Mouse (Mus musculus): ENCODE data around the gene Cxcr5. TPM values are rescaled to one million over a fixed set of nuclear protein-coding genes. Genes with fewer than 3 reads are reported as not detected.

Cxcr5 gene
- polyA plus RNA-seq, 1 experiment from 2014 or later: not detected

DNA sequence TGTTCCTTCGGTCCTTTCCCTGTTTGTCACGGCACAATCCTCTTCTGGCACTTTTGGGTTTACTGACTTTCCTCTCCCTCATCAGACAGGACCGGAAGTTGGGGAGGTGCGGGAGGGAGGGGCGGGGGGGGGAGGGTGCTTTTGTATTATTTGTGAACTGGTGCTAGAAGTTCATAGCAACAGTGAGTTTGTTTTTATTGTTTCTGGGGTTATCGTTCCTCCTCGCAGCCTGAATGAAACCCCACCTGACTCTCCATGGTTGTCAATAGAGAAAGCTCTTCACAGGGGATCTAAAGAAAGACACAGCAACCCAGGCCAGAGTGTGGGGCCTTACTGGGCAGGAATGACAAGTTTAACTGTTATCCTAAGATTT is 6.4 kb upstream of the Cxcr5 start:
- Histone ChIP-seq H3K27me3 (ENCODE audit: insufficient read depth, low read length) (no peaks in the 10 kb centered on the region), H3K9ac (ENCODE audit: low read depth, low read length) (no peak overlapping the region), H3K4me3 (replicated peaks; ENCODE audit: low read depth, low read length) (no peak overlapping the region), H3K4me1 (replicated peaks; ENCODE audit: insufficient read depth, low read length) (no peaks in the 10 kb centered on the region), H3K27ac (no peak overlapping the region), H3K36me3 (ENCODE audit: insufficient read depth, low read length) (no peaks in the 10 kb centered on the region), H3K9me3 (replicated peaks; ENCODE audit: low read length) (no peaks in the 10 kb centered on the region), H3K4me2 (ENCODE audit: low read length) (no peak overlapping the region)
- 43% methylated on average over 7 of the region's 7 CpGs for WGBS
- TF ChIP-seq CTCF (IDR thresholded peaks at IDR 0.05; ENCODE audit: low read depth): no peak
- no peak for DNase-seq (ENCODE audit: low spot score)
- no peak for ATAC-seq (replicated peaks; ENCODE audit: low FRiP score, low read depth)

DNA sequence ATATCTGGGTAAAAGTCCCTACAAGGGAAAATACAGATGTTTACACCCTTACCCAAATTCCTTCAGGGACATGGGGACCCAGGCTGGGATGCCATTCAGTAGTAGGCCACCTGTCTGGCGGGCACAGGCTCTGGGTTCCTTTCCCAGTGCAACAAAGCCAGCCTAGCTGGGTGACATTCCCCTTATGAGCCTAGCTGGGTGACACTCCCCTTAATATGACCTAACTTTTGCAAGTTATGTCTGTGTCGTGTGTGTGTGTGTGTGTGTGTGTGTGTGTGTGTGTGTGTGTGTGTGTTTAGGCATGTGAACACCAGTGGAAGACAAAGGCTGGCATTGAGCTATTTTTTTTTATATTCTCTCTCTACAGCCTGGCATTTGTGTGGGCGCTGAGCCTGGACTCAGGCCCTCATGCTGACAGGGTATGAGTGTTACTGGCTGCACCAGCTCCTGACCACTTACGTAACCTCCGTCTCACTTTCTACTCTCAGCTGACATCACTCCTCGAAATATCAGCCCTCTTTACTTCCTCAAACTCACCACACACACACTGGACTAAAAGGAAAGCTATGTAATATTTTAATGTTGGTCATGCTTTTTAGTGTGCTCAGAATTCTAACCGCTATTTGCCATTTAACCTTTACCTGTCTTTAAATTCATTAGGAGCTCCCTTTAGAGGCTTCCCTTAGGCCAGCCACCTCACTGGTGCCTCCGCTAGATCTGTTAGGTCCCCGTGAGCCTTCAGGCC is 5.8 kb upstream of the Cxcr5 start:
- no peak overlapping the region for H3K9ac ChIP-seq (ENCODE audit: low read depth, low read length)
- no peaks in the 10 kb centered on the region for H3K9me3 ChIP-seq (replicated peaks; ENCODE audit: low read length)
- H3K27me3 ChIP-seq (ENCODE audit: insufficient read depth, low read length): no peaks in the 10 kb centered on the region
- TF ChIP-seq CTCF (IDR thresholded peaks at IDR 0.05; ENCODE audit: low read depth): no peak
- DNase-seq (ENCODE audit: low spot score) (peak; percentile 24), ATAC-seq (replicated peaks; ENCODE audit: low FRiP score, low read depth) (no peak)
- 65% methylated on average over 9 of the region's 9 CpGs for WGBS
- H3K27ac ChIP-seq: no peak overlapping the region
- no peak overlapping the region for H3K4me2 ChIP-seq (ENCODE audit: low read length)
- no peaks in the 10 kb centered on the region for H3K4me1 ChIP-seq (replicated peaks; ENCODE audit: insufficient read depth, low read length)
- no peak overlapping the region for H3K4me3 ChIP-seq (replicated peaks; ENCODE audit: low read depth, low read length)
- no peaks in the 10 kb centered on the region for H3K36me3 ChIP-seq (ENCODE audit: insufficient read depth, low read length)

DNA sequence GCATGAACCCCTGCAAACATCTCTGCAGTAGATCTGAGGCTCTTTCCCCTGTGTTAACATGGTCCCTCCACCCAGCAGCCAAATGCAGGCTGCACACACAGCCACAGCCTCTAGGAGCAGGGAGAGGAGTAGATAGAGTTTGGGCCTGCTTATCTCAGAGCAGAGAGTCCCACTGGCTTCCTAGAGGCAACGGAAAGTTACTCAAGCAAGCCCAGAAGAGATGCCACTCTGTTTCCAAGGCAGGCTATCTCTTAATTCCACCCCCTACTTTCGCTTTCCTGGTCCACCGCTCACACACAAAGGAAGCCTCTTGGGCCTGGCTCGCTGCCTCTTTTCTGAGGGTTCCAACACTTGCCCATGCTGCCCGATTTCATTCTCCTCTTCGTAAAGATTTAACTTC is 3.7 kb upstream of the Cxcr5 start:
- Histone ChIP-seq H3K27ac (no peak overlapping the region), H3K9ac (ENCODE audit: low read depth, low read length) (no peak overlapping the region), H3K9me3 (replicated peaks; ENCODE audit: low read length) (no peaks in the 10 kb centered on the region), H3K4me1 (replicated peaks; ENCODE audit: insufficient read depth, low read length) (no peaks in the 10 kb centered on the region), H3K27me3 (ENCODE audit: insufficient read depth, low read length) (no peaks in the 10 kb centered on the region), H3K4me2 (ENCODE audit: low read length) (no peak overlapping the region), H3K4me3 (replicated peaks; ENCODE audit: low read depth, low read length) (no peak overlapping the region), H3K36me3 (ENCODE audit: insufficient read depth, low read length) (no peaks in the 10 kb centered on the region)
- ATAC-seq (replicated peaks; ENCODE audit: low FRiP score, low read depth) (no peak), DNase-seq (ENCODE audit: low spot score) (peak; percentile 28)
- 55% methylated on average over 6 of the region's 6 CpGs for whole genome bisulfite sequencing
- TF ChIP-seq CTCF (IDR thresholded peaks at IDR 0.05; ENCODE audit: low read depth): no peak

DNA sequence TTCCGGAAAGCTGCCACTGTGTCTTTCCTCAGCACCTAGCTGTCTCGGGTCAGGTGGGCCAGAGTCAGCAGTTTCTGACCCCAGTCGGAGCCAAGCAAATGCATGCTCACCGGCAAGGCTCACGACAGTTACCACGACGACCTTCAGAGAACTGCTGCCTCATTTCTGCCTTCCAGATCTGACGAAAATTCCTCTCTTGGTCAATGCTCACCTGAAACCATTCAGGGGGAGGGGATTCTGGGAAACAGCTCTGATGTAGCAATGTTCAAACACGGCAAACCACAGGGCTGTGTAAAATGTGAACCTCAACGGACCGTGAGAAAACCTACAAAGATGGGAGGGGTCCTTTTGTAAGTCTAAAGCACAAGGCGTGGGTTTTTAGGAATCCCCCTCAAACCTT is 1.3 kb upstream of the Cxcr5 start:
- Histone ChIP-seq H3K4me1 (replicated peaks; ENCODE audit: insufficient read depth, low read length) (no peaks in the 10 kb centered on the region), H3K27ac (no peak overlapping the region), H3K9me3 (replicated peaks; ENCODE audit: low read length) (no peaks in the 10 kb centered on the region), H3K4me3 (replicated peaks; ENCODE audit: low read depth, low read length) (no peak overlapping the region), H3K4me2 (ENCODE audit: low read length) (no peak overlapping the region), H3K27me3 (ENCODE audit: insufficient read depth, low read length) (no peaks in the 10 kb centered on the region), H3K36me3 (ENCODE audit: insufficient read depth, low read length) (no peaks in the 10 kb centered on the region), H3K9ac (ENCODE audit: low read depth, low read length) (no peak overlapping the region)
- ATAC-seq (replicated peaks; ENCODE audit: low FRiP score, low read depth): no peak
- DNase-seq (ENCODE audit: low spot score): no peak
- WGBS: 49% methylated on average over 12 of the region's 12 CpGs
- TF ChIP-seq CTCF (IDR thresholded peaks at IDR 0.05; ENCODE audit: low read depth): no peak

DNA sequence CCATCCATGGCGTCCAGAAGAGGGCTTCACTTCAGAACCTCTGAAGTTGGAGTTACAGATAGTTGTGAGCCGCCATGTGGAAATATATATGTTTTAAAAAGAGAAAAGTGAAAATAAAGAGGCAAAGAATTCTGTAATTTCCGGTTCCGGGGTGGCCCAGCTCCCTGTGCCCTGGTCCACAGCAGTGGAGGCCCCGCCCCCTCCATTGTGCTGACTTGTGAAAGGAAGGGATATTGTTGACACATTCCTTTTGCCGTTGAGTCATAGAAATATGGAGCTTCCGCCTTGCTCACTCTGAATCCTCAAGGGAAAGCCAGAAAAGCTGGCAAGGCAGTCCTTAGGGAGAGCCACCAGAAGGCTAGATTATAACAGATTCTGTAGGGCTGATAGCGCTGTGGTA is 9.5 kb downstream of the Cxcr5 start:
- Histone ChIP-seq H3K9me3 (replicated peaks; ENCODE audit: low read length) (no peaks in the 10 kb centered on the region), H3K4me2 (ENCODE audit: low read length) (no peak overlapping the region), H3K4me3 (replicated peaks; ENCODE audit: low read depth, low read length) (no peak overlapping the region), H3K36me3 (ENCODE audit: insufficient read depth, low read length) (no peaks in the 10 kb centered on the region), H3K9ac (ENCODE audit: low read depth, low read length) (no peak overlapping the region), H3K4me1 (replicated peaks; ENCODE audit: insufficient read depth, low read length) (no peaks in the 10 kb centered on the region), H3K27ac (no peak overlapping the region), H3K27me3 (ENCODE audit: insufficient read depth, low read length) (no peaks in the 10 kb centered on the region)
- no peak for TF ChIP-seq CTCF (IDR thresholded peaks at IDR 0.05; ENCODE audit: low read depth)
- no peak for DNase-seq (ENCODE audit: low spot score)
- ATAC-seq (replicated peaks; ENCODE audit: low FRiP score, low read depth): no peak
- 76% methylated on average over 8 of the region's 8 CpGs for WGBS

DNA sequence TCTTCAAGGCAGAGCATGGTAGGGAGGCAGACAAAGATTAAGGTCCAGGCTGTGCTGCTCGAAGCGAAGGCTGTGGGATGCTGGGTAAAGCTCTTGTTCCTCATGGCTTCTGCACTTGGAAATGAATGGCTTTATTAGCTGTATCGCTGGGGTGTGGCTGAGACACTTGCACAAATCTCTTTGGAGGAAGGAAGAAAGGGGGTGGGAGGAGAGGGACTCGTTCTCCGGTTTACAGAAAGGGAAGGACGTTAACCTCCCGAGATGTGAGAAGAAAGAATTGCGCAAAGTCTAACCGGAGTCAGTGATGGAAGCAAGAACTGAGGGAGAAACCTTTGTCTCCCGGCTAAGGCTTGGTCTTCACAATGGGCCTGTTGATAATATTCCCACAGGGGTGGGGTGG is 10.5 kb downstream of the Cxcr5 start:
- H3K9ac ChIP-seq (ENCODE audit: low read depth, low read length): no peak overlapping the region
- no peaks in the 10 kb centered on the region for H3K4me1 ChIP-seq (replicated peaks; ENCODE audit: insufficient read depth, low read length)
- no peak overlapping the region for H3K27ac ChIP-seq
- no peaks in the 10 kb centered on the region for H3K36me3 ChIP-seq (ENCODE audit: insufficient read depth, low read length)
- H3K9me3 ChIP-seq (replicated peaks; ENCODE audit: low read length): no peaks in the 10 kb centered on the region
- DNase-seq (ENCODE audit: low spot score) (no peak), ATAC-seq (replicated peaks; ENCODE audit: low FRiP score, low read depth) (no peak)
- 81% methylated on average over 10 of the region's 10 CpGs for WGBS
- H3K4me3 ChIP-seq (replicated peaks; ENCODE audit: low read depth, low read length): no peak overlapping the region
- no peak for TF ChIP-seq CTCF (IDR thresholded peaks at IDR 0.05; ENCODE audit: low read depth)
- no peaks in the 10 kb centered on the region for H3K27me3 ChIP-seq (ENCODE audit: insufficient read depth, low read length)
- H3K4me2 ChIP-seq (ENCODE audit: low read length): no peak overlapping the region
